Mouse (Mus musculus): ENCODE results near the gene Bnipl.
A peak's percentile ranks its signal among the peaks of the same experiment; 100 is the strongest.
"Not testable (repeated sequence)": the region's sequence is repeated elsewhere in the genome, so short reads cannot be mapped to it uniquely, and the experiment has no call there.

Gene Bnipl

DNA sequence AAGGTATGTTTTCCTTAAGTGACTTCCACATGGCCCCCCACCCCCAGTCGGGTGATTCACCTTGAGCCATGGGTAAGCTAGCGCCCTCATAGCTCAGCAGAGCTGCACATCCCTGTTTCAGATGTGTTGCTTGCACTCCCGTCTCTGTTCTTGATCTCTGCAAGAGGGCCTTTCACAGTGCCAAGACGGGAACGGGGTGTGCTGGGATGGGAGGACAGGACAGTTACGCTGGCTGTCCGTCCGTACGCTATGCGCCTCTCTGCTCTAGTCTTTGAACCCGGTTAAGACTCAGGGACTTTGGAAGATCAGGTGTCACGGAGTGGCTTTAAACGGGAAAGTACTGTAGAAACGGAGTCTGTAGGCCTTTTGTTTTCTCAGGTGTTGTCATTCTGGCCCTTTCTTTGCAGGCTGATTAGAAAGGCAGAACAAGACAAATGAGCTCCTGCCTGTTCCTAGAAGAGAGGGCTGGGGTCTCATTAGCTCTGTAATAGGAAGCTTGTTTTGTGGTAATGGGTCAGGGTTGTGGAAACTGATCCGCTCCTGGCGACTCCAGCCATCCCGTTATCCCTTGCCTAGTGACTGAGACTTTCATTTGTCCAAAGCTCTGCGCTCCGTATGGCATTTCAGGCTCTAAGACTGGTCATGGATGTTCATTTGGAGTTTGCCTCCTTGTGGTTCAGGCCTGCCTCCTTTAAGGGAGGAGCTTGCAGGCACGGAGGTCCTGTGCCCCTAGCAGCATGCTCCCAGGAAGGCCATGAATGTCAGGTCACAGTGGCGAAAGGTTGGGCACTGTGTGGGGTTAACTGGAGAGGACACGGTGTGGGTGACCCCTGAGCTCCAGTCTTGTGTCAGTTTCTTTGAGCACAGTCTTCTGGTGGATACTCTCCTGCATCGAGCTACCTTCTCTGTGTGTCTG, 15.3 kb downstream of the Bnipl start:
- DNase-seq = no peak

DNA sequence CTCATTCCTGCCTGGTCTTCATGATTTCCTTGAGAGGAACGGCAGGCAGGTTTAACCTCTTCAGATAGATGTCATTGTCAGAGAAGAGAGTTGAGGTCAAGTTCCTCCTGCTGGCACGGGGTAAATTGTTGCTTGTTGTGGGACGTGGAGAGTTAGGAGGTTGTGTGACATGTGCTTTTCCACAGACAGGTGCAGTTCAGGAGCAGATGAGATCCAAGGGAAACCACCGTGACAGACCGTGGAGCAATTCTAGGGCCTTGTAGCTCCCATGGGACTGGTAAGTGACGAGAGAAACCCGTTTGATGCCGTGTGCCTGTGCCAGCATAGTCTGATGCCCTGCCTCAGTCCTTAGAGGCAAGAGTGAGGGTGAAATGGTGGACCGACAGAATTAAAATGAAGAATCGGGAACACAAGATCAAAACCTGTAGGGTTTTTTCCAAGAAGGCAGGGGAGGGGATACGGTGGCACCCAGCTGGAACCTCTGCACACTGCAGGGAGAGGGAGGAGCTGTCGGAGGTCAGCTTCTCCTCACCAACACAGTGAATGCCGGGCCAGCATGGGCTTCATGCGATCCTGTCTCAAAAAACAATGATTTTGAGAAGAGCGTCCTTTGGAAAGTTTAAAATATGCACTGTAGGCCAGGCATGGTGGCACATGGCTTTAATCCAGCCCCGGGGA, 17.6 kb downstream of the Bnipl start:
- DNase-seq = no peak

DNA sequence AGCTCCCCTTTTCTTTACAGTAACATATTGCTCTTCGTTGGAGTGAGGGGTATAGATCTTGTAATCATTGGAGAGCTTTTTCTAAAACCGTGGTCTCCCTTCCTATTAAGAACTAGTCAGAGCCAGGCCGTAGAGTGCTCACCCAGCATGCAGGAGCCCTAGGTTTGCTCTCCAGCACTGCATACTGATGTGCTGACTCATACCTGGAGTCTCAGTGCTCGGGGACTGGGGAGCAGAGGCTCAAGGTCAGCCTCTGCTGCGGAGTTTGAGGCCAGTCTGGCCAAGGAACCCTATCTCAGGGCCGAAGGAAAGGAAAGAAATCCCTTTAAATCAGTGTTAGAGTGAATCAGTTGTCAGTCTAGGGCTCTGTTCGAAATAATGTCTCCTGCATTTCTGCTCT, 18.2 kb downstream of the Bnipl start:
- DNase-seq = no peak

DNA sequence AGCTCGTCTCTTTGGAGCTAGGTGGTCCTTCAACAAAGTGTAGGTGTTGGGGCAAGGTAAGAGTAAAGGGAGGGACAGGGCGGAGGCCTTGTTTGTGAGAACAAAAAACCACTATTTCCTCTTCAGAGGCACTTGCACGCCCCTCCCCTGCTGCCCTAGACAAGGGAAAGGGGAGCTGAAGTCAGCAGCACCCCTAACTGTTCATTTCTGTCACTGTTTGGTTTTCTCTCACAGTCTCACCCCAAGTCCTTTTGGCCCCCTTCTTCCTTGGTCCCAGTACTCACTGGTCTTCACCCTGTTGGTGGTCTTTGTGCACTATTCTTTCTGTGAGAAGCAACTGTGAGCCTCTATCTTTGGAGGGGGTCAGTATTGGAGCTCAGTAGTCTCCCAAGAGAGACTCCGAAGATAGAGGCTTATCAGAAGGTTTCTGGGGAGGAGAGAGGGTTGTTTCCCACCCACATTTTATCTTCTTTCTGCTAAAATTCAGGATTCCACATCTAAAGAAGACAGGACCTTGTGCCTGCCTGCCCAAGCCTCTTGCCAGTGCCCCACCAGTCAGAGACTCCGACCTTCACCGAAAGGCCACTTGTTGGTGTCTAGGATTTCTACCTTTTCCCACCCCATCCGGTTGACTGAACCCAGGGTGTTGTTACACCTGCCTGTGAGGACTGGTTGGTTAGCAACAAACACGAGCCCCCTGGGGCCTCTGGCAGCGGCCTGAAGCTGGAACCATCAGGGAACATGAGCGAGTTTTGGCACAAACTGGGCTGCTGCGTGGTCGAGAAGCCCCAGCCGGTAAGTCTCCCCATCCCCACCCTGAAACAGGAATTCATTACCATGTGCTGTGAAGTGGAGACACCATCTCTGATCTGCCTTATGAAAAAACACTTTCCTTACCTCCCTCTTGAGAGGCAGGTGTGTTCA, 19.4 kb downstream of the Bnipl start, which contains the start of gene Mllt11:
Gene Mllt11 (minus strand): TSS at position 874 of the 924 bp plus-strand sequence.
- DNase-seq = peak; percentile 40

DNA sequence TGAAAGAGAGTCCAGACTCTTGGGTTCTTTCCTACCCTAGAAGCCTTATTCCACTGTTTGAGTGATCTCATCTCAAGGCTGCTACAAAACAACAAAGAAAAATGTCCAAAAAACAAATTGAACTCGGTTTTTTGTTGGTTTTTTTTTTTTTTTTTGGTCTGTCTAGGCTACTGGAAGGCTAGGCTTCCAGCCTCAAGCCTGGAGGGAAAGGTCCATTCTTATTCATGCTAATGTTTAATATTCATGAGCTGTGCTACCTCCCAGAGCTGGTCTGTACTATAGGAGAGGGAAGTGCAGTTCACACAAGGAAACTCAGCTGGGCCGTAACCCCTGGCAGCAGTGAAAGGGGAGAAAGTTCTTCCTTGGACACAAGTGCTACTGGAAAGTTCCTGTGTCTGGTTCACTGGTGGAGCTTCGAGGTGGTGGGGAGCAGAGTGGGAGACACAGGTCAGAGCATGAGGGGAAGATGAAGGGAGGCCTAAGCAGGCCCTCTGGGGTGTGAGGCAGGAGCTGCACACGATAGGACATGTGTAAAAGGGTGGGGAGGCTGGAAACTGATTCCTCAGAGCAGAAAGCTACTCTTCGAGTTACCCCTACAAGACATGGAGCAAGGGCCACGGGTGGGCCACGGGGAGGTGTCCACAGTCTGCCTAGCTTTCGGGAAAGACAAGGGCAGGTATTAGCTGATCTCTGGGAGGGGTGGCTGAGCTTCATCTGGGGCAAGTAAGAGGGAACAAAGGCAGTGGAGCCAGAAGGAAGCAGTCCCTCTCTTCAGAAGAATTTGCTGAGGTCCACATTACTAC, 20.3 kb downstream of the Bnipl start:
- no peak for DNase-seq

DNA sequence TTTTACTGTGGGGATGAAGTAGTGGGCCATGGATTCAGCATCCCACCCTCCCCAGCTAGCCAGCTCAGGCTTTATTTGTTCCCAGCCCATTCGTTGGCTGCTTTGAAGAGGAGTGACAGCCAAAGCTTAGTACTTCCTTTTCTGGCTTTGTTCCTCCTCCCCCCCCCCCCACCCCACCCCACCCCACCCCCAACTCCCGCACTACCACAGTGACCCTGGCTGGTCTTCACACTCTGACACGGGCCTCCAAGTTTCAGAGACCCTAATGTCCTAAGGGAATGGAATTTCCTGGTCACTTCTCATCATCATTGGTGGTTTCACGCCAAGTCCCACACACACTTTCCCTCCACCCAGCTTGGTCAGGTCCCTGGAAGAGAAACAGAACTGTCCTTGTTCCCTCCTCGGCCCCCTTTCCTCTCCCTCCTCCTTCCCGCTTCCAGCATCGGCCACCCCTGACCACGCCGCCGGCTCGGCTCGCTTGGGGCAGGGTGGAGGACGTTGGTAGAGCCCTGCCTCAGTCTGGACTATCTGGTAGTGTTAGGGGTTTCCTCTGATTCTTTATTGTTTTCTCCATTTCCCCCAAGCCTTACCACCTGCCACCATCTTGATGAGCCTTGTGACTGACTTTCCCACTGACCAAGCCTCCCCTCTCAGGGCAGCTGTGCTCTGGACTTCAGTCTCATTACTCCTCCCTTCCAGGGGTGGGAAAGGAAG, 21.1 kb downstream of the Bnipl start:
- peak; percentile 72 for DNase-seq

DNA sequence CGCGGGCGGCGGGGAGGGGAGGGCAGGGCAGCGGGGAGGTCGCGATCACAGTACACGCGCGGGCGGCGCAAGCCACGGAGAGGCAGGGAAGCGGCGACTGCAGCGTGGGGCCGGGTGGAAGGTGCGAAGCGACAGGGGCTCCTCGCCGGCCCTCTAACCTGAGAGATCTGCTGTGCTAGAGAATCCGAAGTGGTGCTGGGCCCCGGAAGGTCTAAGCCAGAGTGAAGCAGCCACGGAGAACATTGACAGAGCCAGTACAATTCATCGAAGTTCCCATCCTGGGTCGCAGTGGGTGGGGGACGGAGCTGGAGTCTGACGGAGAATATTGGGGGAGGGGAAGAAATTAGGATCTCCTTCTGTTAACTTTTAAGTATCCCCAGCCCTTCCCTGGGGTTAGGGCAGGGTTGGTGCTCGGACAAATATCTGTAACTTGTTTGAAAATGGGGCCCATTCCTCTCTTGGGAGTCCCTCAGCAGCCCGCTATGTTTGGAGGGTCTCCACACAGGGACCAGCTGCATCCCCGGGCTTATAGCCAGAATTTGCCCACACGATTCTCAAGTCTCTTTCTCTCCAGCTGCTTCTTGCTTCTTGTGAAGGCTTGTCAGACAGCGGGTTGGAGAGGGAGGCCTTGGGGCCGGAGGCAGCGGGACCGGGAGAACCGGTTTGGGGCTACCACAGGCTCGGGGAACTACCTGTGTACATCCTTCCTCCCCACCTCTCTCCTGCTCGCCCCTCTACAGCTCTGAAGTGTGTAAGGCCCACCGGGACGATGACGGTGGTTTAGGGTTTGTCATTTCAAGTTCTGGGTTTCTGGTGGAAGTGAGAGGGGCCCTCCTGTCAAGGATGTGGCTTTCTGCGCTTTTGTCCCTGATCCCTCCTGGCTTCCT, 21.9 kb downstream of the Bnipl start:
- DNase-seq = peak; percentile 63

DNA sequence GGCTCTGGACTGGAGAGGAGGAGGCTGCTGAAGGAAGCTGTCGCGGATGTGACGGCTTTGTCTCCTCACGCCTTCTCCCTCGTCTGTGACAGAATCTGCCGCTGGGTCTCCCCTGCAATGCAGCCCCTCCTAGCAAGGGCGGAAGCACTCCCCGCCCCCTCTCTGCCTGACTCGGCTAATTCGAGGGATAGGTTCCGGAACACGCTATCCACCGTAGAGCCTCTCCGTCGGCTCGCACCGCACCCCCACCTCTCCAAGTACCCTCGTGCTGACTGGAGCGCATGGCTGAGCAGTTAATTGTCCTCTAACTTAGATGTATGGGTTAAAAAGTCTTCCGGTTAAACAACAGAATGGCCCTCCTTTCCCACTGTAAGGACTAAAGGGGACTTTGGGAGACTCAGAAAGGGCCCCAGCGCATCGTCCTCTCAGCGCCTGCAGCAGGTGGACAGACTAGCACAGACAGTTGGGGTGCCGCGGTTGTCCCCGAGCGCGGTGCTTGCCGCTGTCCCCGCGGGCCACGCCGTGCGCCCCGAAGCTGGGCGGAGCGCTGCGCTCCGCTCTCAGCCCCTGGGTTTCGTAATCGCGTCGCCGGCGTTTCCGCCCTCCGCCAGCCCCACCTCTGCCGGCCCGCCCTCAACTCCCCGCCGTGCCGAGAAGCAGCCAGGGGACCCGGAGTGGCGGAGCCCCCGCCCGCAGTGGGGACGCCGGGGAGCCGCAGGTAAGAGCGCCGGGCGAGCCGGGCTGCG, 22.7 kb downstream of the Bnipl start, which contains the start of gene Cdc42se1:
Gene Cdc42se1 (plus strand): TSS at position 585 of the 746 bp plus-strand sequence.
- DNase-seq = peak; percentile 92

DNA sequence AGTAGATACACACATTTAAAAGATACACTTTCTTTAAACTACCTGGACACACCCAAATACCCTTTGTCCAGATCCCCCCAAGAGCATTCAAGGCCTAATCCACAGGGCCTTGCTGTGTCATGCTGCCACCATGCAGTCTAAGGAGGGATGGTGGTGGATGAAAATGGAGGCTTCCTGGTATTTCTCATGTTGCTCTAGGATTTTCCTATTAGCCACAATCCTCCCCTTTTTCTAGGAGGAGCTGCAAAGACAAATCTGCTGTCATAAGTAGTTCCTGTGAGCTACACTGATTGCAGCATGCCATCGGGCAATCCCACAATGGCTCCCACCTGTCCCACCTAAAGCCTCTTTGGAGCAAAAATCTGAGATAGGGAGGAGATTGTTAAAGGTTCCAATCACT, 23.8 kb downstream of the Bnipl start:
- DNase-seq = no peak

DNA sequence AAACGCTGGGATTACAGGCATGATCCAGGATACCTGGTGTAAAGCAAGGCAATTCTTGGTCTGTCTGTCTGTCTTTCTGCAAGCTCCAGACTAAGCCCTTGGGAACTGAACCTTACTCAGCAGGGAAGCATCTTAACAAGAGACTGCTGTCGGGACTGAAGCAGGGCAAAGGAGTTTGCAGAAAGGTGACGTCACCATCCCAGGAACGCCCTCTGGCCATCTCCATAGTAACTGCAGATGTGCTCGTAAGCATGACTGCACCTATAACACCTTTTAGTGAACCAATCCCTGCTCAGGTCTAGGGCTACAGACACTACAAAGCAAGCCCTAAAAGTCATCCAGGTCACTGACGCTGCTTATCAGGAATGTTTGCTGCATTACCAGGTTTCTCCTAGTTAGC, 26.7 kb downstream of the Bnipl start:
- DNase-seq = no peak

DNA sequence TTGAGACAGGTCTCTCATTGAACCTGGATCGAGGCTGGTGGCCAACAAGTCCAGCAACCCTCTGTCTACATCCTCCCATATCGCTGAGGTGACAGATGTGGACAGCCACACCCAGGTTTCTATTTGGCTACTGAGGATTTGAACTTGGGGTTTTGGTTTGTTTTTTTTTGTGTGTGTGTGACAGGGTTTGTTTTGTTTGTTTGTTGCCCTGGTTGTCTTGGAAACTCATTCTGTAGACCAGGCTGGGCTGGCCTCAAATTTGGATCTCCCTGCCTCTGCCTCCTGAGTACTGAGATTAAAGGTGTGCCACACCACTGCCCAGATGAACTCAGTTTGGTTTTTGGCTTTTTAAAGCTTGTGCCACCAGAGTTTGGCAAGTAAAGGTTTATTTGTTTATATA, 28.0 kb downstream of the Bnipl start:
- no peak for DNase-seq

DNA sequence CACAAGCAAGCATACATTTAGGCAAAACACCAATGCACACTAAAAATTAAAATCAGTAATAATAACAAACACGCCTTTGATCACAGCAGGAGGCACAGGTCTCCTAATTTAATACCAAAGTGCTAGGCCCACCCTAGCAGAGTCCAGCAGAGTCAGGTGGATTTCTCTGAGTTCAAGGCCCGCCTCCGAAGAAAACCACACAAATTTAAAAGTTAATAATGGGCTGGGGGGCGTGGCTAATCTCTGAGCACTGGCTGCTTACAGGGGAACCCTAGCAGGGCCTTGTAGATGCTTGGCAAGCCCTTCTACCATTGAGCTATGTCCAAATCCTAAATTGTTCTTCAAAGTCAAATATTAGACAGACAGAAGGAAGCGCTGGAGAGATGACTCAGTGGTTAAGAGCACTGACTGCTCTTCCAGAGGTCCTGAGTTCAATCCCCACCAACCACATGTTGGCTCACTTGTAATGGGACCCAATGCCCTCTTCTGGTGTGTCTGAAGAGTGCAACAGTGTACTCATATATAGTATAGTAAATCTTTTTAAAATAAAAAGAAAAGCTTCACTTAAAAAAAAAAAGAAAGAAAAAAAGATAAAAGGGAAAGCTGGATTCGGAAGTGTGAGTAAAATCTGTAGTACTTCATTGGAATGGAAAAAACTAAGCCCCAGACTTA, 32.4 kb downstream of the Bnipl start:
- DNase-seq = no peak

DNA sequence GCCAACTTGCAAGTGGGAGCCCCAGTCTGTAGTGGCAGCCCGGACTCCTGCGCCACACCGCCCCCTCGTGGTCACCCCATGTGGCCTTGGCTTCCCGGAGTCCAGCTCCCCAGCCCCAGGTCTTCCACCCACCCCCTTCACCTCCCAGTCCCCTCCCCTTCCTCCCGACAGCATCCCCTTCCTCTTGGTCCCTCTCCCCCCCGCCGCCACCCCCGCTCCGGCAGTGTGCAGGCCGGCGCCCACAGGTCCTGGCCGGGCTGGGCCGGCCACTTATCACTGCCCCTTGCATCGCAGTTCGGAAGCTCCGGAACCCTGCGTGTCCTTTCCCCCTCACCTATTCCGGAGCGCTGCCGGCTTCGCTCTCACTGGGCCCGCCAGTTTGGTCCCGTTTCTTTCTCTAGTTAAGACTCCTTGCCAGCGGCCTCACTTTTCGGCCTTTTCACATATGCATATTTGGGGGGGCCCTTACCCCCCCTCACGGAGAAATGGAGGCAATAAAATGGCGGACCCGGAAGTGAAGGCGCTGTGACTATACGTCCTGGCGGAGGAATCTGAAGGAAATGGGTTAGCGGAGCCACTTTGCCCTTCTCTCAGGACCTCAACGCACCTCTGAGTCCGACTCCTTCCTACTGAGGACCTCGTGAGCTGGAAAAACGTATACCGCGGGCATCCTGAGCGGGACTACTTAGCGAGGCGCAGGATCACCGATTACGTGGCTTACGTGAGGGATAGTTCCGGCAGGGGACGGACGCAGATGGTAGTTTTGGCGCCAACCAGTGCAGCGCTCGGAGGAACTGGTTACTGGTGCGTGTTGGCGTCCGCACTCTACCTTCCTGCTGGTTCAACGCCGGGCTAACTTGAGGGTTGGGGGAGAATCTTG, 33.5 kb downstream of the Bnipl start, which contains the start of gene Gabpb2:
Gene Gabpb2 (minus strand): TSS at position 662 of the 880 bp plus-strand sequence.
- DNase-seq = peak; percentile 98

DNA sequence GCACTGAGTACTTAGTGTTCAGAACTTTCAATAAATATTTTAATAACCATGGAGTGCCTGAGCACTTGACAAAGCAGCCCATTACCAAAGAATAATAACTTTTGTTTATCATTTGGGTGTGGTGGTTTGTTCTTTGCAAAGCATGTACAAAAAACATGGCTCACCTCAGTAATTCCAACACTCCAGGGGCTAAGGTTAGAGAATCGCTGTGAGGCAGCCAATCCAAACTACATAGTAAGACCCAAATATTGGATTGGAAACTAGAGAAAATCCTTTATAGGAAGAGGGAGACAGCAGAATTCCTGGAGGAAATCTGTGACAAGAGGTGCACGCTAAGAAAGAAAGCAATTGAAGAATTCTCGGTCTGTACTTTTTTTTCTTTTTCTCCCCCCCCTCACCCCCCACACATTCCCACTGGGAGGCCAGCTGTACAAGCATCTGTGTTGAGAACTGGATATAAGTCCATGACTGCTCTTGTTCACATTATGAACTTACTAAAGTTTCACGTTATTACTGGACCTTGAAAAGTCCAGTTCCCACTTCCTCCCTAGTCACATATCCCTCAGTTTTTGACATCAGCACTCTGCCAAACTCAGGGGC, 34.2 kb downstream of the Bnipl start:
- DNase-seq = no peak

DNA sequence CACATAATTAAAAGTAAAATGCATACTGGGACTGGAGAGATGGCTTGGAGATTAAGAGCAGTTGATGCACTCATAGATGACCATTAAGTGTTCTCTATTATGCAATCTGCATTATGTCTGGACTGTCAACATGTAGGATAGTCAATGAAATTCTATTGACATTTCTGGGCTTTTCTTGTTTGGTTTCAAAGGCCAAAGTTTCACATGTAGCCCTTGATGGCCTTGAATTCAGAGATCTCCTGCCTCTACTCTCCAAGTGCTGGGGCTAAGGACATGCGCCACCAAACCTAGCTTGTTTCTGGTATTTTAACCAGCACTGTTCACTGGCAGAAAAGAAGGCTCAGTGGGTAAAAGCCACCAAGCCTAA, 37.4 kb downstream of the Bnipl start:
- DNase-seq = no peak

DNA sequence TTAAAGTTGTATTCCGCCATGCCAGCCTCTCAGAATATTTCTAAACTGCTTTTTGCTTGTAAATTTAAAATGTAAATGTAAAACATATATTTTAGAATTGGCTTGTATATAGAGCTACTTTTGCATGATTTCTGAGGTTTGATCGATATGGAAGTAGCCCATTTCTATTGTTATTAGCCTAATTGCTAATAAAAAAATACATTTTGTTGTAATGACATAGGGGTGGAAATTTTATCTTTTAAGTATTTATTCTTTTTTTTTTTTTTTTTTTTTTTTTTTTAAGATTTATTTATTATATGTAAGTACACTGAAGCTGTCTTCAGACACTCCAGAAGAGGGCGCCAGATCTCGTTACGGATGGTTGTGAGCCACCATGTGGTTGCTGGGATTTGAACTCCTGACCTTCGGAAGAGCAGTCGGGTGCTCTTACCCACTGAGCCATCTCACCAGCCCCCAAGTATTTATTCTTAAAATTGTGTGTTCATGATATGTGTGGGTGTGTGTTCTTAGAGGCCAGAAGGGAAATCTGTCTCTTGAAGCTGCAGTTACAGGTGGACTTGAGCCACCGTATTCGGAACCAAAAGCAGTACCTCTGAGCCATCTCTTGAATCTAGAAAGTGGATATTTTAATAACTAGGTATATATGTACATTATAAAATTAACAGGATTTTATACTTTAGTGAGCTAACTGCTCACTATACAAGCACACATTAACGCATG, 37.9 kb downstream of the Bnipl start:
- DNase-seq = not testable (repeated sequence)

DNA sequence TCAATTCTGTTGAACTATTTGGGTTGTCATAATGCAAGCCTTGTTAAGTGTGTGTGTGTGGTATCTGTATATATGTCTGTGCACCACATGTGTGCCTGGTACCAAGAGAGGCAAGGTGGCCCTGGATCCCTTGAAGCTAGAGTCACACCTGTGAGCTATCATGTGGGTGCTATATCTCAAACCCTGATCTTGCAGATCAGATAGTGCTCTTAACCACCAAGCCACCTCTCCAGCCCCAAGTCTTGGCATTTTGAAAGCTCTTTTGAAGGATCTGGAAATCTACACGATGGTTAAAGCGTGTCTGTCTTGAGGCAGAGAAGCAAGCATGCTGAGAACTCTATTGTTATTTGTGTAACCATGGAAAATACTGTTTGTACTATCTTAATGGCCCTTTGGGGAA, 40.4 kb downstream of the Bnipl start:
- DNase-seq = no peak
